Mouse (Mus musculus): ENCODE measurements around the gene Ryr1. TPM values are rescaled to one million over a fixed set of nuclear protein-coding genes. Genes with fewer than 3 reads are reported as not detected.

The Ryr1 gene
- polyA plus RNA-seq, 1 experiment from 2014 or later: 19.7 TPM

GRCm38 (mm10) chr7:28965346-28965840 lies 159.6 kb downstream of the Ryr1 start:
- Histone ChIP-seq H3K27ac (ENCODE audit: low read length) (no peak overlapping the region), H3K9me3 (ENCODE audit: control insufficient read depth, low read length) (no peaks in the 10 kb centered on the region), H3K27me3 (replicated peaks; ENCODE audit: control insufficient read depth, insufficient read depth, low read length) (no peaks in the 10 kb centered on the region), H3K4me3 (replicated peaks; ENCODE audit: low read length) (no peak overlapping the region), H3K9ac (replicated peaks; ENCODE audit: low read depth, low read length) (no peak overlapping the region), H3K4me1 (replicated peaks; ENCODE audit: control insufficient read depth, insufficient read depth, low read length) (peaks cover 18% of the 10 kb centered on the region), H3K36me3 (ENCODE audit: control insufficient read depth, insufficient read depth) (no peaks in the 10 kb centered on the region), H3K4me2 (ENCODE audit: low read length) (no peak overlapping the region)
- ATAC-seq: no peak
- WGBS: 85% methylated on average over 5 of the region's 5 CpGs

- no peak for ATAC-seq
- WGBS: 91% methylated on average over 3 of the region's 3 CpGs
- Histone ChIP-seq H3K36me3 (ENCODE audit: control insufficient read depth, insufficient read depth) (no peaks in the 10 kb centered on the region), H3K4me3 (replicated peaks; ENCODE audit: low read length) (no peak overlapping the region), H3K9me3 (ENCODE audit: control insufficient read depth, low read length) (no peaks in the 10 kb centered on the region), H3K27me3 (replicated peaks; ENCODE audit: control insufficient read depth, insufficient read depth, low read length) (no peaks in the 10 kb centered on the region), H3K4me1 (replicated peaks; ENCODE audit: control insufficient read depth, insufficient read depth, low read length) (peaks cover 38% of the 10 kb centered on the region), H3K9ac (replicated peaks; ENCODE audit: low read depth, low read length) (no peak overlapping the region), H3K27ac (ENCODE audit: low read length) (no peak overlapping the region), H3K4me2 (ENCODE audit: low read length) (no peak overlapping the region)
Observed at GRCm38 (mm10) chr7:28963399-28963923, 161.5 kb downstream of the Ryr1 start.

GRCm38 (mm10) chr7:28961927-28962670 lies 162.9 kb downstream of the Ryr1 start, which contains the start of gene Actn4:
Actn4 (minus strand) TSS chr7:28962340.
- H3K4me1 ChIP-seq (replicated peaks; ENCODE audit: control insufficient read depth, insufficient read depth, low read length): peaks cover 44% of the 10 kb centered on the region
- no peaks in the 10 kb centered on the region for H3K27me3 ChIP-seq (replicated peaks; ENCODE audit: control insufficient read depth, insufficient read depth, low read length)
- no peaks in the 10 kb centered on the region for H3K36me3 ChIP-seq (ENCODE audit: control insufficient read depth, insufficient read depth)
- H3K4me3 ChIP-seq (replicated peaks; ENCODE audit: low read length): peak within 1 kb of the TSS; percentile 99
- no peaks in the 10 kb centered on the region for H3K9me3 ChIP-seq (ENCODE audit: control insufficient read depth, low read length)
- WGBS: under 1% methylated on average over 76 of the region's 76 CpGs
- peak within 1 kb of the TSS; percentile 91 for H3K27ac ChIP-seq (ENCODE audit: low read length)
- peak within 1 kb of the TSS; percentile 97 for H3K9ac ChIP-seq (replicated peaks; ENCODE audit: low read depth, low read length)
- ATAC-seq: peak; percentile 92
- H3K4me2 ChIP-seq (ENCODE audit: low read length): peak within 1 kb of the TSS; percentile 90

- H3K4me3 ChIP-seq (replicated peaks; ENCODE audit: low read length): peak overlapping the region; percentile 99
- H3K9me3 ChIP-seq (ENCODE audit: control insufficient read depth, low read length): no peaks in the 10 kb centered on the region
- WGBS: 0% methylated on average over 7 of the region's 7 CpGs
- H3K36me3 ChIP-seq (ENCODE audit: control insufficient read depth, insufficient read depth): no peaks in the 10 kb centered on the region
- H3K4me1 ChIP-seq (replicated peaks; ENCODE audit: control insufficient read depth, insufficient read depth, low read length): peaks cover 45% of the 10 kb centered on the region
- no peaks in the 10 kb centered on the region for H3K27me3 ChIP-seq (replicated peaks; ENCODE audit: control insufficient read depth, insufficient read depth, low read length)
- peak overlapping the region; percentile 97 for H3K9ac ChIP-seq (replicated peaks; ENCODE audit: low read depth, low read length)
- no peak for ATAC-seq
- H3K4me2 ChIP-seq (ENCODE audit: low read length): peak overlapping the region; percentile 90
- H3K27ac ChIP-seq (ENCODE audit: low read length): peak overlapping the region; percentile 85
Observed at GRCm38 (mm10) chr7:28961584-28961926, 163.4 kb downstream of the Ryr1 start.

GRCm38 (mm10) chr7:28960354-28961046 lies 164.5 kb downstream of the Ryr1 start:
- H3K27ac ChIP-seq (ENCODE audit: low read length): no peak overlapping the region
- peak overlapping the region; percentile 90 for H3K4me2 ChIP-seq (ENCODE audit: low read length)
- peak overlapping the region; percentile 99 for H3K4me3 ChIP-seq (replicated peaks; ENCODE audit: low read length)
- no peak for ATAC-seq
- H3K4me1 ChIP-seq (replicated peaks; ENCODE audit: control insufficient read depth, insufficient read depth, low read length): peaks cover 46% of the 10 kb centered on the region
- H3K9ac ChIP-seq (replicated peaks; ENCODE audit: low read depth, low read length): peak overlapping the region; percentile 97
- no peaks in the 10 kb centered on the region for H3K36me3 ChIP-seq (ENCODE audit: control insufficient read depth, insufficient read depth)
- H3K27me3 ChIP-seq (replicated peaks; ENCODE audit: control insufficient read depth, insufficient read depth, low read length): no peaks in the 10 kb centered on the region
- WGBS: 41% methylated on average over 9 of the region's 9 CpGs
- no peaks in the 10 kb centered on the region for H3K9me3 ChIP-seq (ENCODE audit: control insufficient read depth, low read length)

GRCm38 (mm10) chr7:28959505-28960045 lies 165.4 kb downstream of the Ryr1 start:
- Histone ChIP-seq H3K4me3 (replicated peaks; ENCODE audit: low read length) (no peak overlapping the region), H3K36me3 (ENCODE audit: control insufficient read depth, insufficient read depth) (no peaks in the 10 kb centered on the region), H3K9me3 (ENCODE audit: control insufficient read depth, low read length) (no peaks in the 10 kb centered on the region), H3K4me1 (replicated peaks; ENCODE audit: control insufficient read depth, insufficient read depth, low read length) (peaks cover 47% of the 10 kb centered on the region), H3K4me2 (ENCODE audit: low read length) (peak overlapping the region; percentile 90), H3K27ac (ENCODE audit: low read length) (no peak overlapping the region), H3K27me3 (replicated peaks; ENCODE audit: control insufficient read depth, insufficient read depth, low read length) (no peaks in the 10 kb centered on the region), H3K9ac (replicated peaks; ENCODE audit: low read depth, low read length) (peak overlapping the region; percentile 18)
- 44% methylated on average over 6 of the region's 6 CpGs for WGBS
- no peak for ATAC-seq

GRCm38 (mm10) chr7:28958770-28959169 lies 166.2 kb downstream of the Ryr1 start:
- ATAC-seq: no peak
- WGBS: 63% methylated on average over 1 of the region's 1 CpGs
- H3K9me3 ChIP-seq (ENCODE audit: control insufficient read depth, low read length): no peaks in the 10 kb centered on the region
- no peak overlapping the region for H3K9ac ChIP-seq (replicated peaks; ENCODE audit: low read depth, low read length)
- no peak overlapping the region for H3K27ac ChIP-seq (ENCODE audit: low read length)
- H3K36me3 ChIP-seq (ENCODE audit: control insufficient read depth, insufficient read depth): no peaks in the 10 kb centered on the region
- H3K27me3 ChIP-seq (replicated peaks; ENCODE audit: control insufficient read depth, insufficient read depth, low read length): no peaks in the 10 kb centered on the region
- H3K4me2 ChIP-seq (ENCODE audit: low read length): no peak overlapping the region
- no peak overlapping the region for H3K4me3 ChIP-seq (replicated peaks; ENCODE audit: low read length)
- peaks cover 51% of the 10 kb centered on the region for H3K4me1 ChIP-seq (replicated peaks; ENCODE audit: control insufficient read depth, insufficient read depth, low read length)

GRCm38 (mm10) chr7:28957997-28958725 lies 166.8 kb downstream of the Ryr1 start:
- no peaks in the 10 kb centered on the region for H3K36me3 ChIP-seq (ENCODE audit: control insufficient read depth, insufficient read depth)
- H3K4me3 ChIP-seq (replicated peaks; ENCODE audit: low read length): no peak overlapping the region

More at GRCm38 (mm10) chr7:28957997-28958725, 166.8 kb downstream of the Ryr1 start:
- Histone ChIP-seq H3K27ac (ENCODE audit: low read length) (no peak overlapping the region), H3K4me1 (replicated peaks; ENCODE audit: control insufficient read depth, insufficient read depth, low read length) (peaks cover 57% of the 10 kb centered on the region), H3K9ac (replicated peaks; ENCODE audit: low read depth, low read length) (no peak overlapping the region), H3K9me3 (ENCODE audit: control insufficient read depth, low read length) (no peaks in the 10 kb centered on the region), H3K27me3 (replicated peaks; ENCODE audit: control insufficient read depth, insufficient read depth, low read length) (no peaks in the 10 kb centered on the region), H3K4me2 (ENCODE audit: low read length) (no peak overlapping the region)
- no peak for ATAC-seq
- WGBS: 79% methylated on average over 1 of the region's 1 CpGs

Data from forebrain, embryonic 16.5 days (tissue).